Mouse (Mus musculus) mature B cell (primary cell): ENCODE results near the gene Scgb2b12.
"Not testable (repeated sequence)": the region's sequence is repeated elsewhere in the genome, so short reads cannot be mapped to it uniquely, and the experiment has no call there.

ENCODE experiments used
- in situ Hi-C: fragments of 300-500 bp; cut with MboI; formaldehyde crosslinking; loops from 2 replicates; pipeline ENCODE4 v1.14.3; 2019

Scgb2b12 gene

DNA sequence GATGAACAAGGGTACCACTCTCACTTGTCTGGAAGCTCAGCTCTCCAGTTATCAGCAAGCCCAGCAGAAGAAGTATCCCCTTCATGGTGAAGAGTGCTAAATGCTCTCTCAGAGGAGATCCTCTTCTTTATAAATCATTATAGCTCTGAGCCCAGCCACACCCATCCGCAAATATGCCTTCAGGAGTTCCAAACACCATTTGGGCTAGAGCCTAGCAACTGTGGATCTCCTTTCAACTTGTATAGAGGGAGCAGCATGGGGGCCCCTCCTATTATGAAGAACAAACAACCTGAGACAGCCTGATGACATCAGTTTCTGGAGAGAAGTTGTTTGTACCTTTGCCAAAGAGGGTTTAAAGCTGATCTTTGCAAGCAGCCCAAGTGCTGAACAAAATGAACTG lies at the start of gene Scgb2b12:
TSS of gene Scgb2b12 (minus strand) at position 101 of the 400 bp plus-strand sequence.
- in situ Hi-C loops, result not testable (repeated sequence)

DNA sequence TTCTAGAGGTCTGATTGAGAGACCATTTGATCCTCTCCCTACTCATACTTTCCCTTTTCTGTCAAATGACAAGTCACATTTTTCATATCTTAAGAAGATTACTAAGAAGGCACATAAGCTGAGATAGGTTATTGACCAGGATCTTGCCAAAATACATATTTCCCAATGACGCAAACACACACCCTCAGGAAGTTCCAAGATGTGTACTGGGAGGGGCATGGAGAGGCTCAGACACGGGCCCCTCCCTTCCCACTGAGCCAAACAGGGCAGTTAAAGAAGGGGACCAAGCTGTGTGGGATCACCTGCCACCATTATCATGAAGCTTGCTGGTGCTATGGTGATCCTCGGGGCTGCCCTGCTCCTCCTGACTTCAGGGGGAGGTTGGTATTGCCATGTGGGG lies 6.8 kb upstream of the Scgb2b12 start, which contains the start of gene Scgb1b12:
TSS of gene Scgb1b12 (plus strand) at position 301 of the 400 bp plus-strand sequence.
- in situ Hi-C loops, result not testable (repeated sequence)
